Mouse (Mus musculus) heart, embryonic 13.5 days (tissue): ENCODE results near the gene Zswim3. TPM values are rescaled to one million over a fixed set of nuclear protein-coding genes. Genes with fewer than 3 reads are reported as not detected.
"Not testable (repeated sequence)": the region's sequence is repeated elsewhere in the genome, so short reads cannot be mapped to it uniquely, and the experiment has no call there.

Source experiments
- ATAC-seq: fragments of 200-750 bp; cut with Nextera tagmentation; 2 replicates; pipeline ENCODE4 v1.8.0; 2017; ENCODE audit warnings: moderate TSS enrichment; ENCODE audit not compliant: insufficient number of reproducible peaks, low FRiP score, low TSS enrichment; ENCODE audit errors: extremely low read depth
- H3K27ac ChIP-seq: fragments of 300-500 bp; sonication (generic); replicated peaks from 2 replicates; pipeline ENCODE4 v1.5.1; 2015; ENCODE audit warnings: moderate library complexity, mild to moderate bottlenecking, inconsistent platforms
- H3K27me3 ChIP-seq: fragments of 300-500 bp; sonication (generic); replicated peaks from 2 replicates; pipeline ENCODE4 v1.6.1; 2015; ENCODE audit warnings: mild to moderate bottlenecking, inconsistent platforms
- H3K36me3 ChIP-seq: fragments of 300-500 bp; sonication (generic); 2 replicates; pipeline ENCODE4 v1.6.1; 2015; ENCODE audit warnings: mild to moderate bottlenecking, inconsistent platforms
- H3K4me1 ChIP-seq: fragments of 300-500 bp; sonication (generic); 2 replicates; pipeline ENCODE4 v1.6.1; 2015; ENCODE audit warnings: inconsistent platforms
- H3K4me2 ChIP-seq: fragments of 300-500 bp; sonication (generic); 2 replicates; pipeline ENCODE4 v1.6.1; 2015; ENCODE audit warnings: inconsistent platforms, mild to moderate bottlenecking, moderate library complexity
- H3K4me3 ChIP-seq: fragments of 300-500 bp; sonication (generic); 2 replicates; pipeline ENCODE4 v1.5.1; 2015; ENCODE audit warnings: moderate library complexity, mild to moderate bottlenecking, inconsistent platforms
- H3K9ac ChIP-seq: fragments of 300-500 bp; sonication (generic); 2 replicates; pipeline ENCODE4 v1.6.1; 2015; ENCODE audit warnings: inconsistent platforms, mild to moderate bottlenecking, moderate library complexity
- H3K9me3 ChIP-seq: fragments of 300-500 bp; sonication (generic); 2 replicates; pipeline ENCODE4 v1.6.1; 2016; ENCODE audit warnings: inconsistent platforms
- WGBS: fragments of 180-500 bp; shearing (Covaris S2); methylation state at CpG from one replicate; pipeline ENCODE4 v1.1.7; 2015; ENCODE audit warnings: mixed read lengths; 5-methylcytosine and 5-hydroxymethylcytosine counted together
- polyA plus RNA-seq: library from polyadenylated mRNA; unstranded; fragments of >200 nt; fragmentation: Nextera tagmentation; extraction: Ambion mirVana; gene quantifications from 2 replicates; pipeline ENCODE4 v1.2.1, GENCODE M21; 2015

Zswim3 gene
- polyA plus RNA-seq, 1 experiment from 2014 or later, result 5.0 TPM

GRCm38 (mm10) chr2:164829090-164829489, 24.2 kb downstream of the Zswim3 start:
- Histone ChIP-seq H3K4me3 (no peak overlapping the region), H3K4me2 (no peak overlapping the region), H3K4me1 (peaks cover 19% of the 10 kb centered on the region), H3K27me3 (no peaks in the 10 kb centered on the region), H3K9me3 (no peaks in the 10 kb centered on the region), H3K36me3 (peaks cover 54% of the 10 kb centered on the region), H3K9ac (no peak overlapping the region), H3K27ac (no peak overlapping the region)
- no peak for ATAC-seq
- 92% methylated on average over 1 of the region's 1 CpGs for WGBS

GRCm38 (mm10) chr2:164831029-164831428, 26.1 kb downstream of the Zswim3 start:
- ATAC-seq, result no peak
- 0 out of 2 replicates have a peak overlapping the region, but pooled peaks have one; percentile 98 for H3K4me2 ChIP-seq
- no peaks in the 10 kb centered on the region for H3K27me3 ChIP-seq
- H3K9ac ChIP-seq, result peak overlapping the region; percentile 4
- H3K9me3 ChIP-seq, result no peaks in the 10 kb centered on the region
- H3K4me1 ChIP-seq, result peaks cover 31% of the 10 kb centered on the region
- no peak overlapping the region for H3K27ac ChIP-seq
- 84% methylated on average over 10 of the region's 10 CpGs for WGBS
- no peak overlapping the region for H3K4me3 ChIP-seq
- peaks cover 50% of the 10 kb centered on the region for H3K36me3 ChIP-seq

GRCm38 (mm10) chr2:164832032-164832747, 27.3 kb downstream of the Zswim3 start:
- ATAC-seq, result no peak
- H3K4me1 ChIP-seq, result peaks cover 31% of the 10 kb centered on the region
- H3K27ac ChIP-seq, result peak overlapping the region; percentile 99
- WGBS, result 54% methylated on average over 16 of the region's 16 CpGs
- no peaks in the 10 kb centered on the region for H3K9me3 ChIP-seq
- peaks cover 49% of the 10 kb centered on the region for H3K36me3 ChIP-seq
- peak overlapping the region; percentile 94 for H3K9ac ChIP-seq
- H3K4me2 ChIP-seq, result peak overlapping the region; percentile 98
- peak overlapping the region; percentile 81 for H3K4me3 ChIP-seq
- H3K27me3 ChIP-seq, result no peaks in the 10 kb centered on the region

GRCm38 (mm10) chr2:164832748-164833301, 27.9 kb downstream of the Zswim3 start, which contains the start of gene Ctsa:
TSS of gene Ctsa (plus strand) at chr2:164832873.
- peak within 1 kb of the TSS; percentile 98 for H3K4me2 ChIP-seq
- H3K9me3 ChIP-seq, result no peaks in the 10 kb centered on the region
- peaks cover 31% of the 10 kb centered on the region for H3K4me1 ChIP-seq
- WGBS, result under 1% methylated on average over 35 of the region's 35 CpGs
- peak within 1 kb of the TSS; percentile 99 for H3K27ac ChIP-seq
- H3K36me3 ChIP-seq, result peaks cover 49% of the 10 kb centered on the region
- no peaks in the 10 kb centered on the region for H3K27me3 ChIP-seq
- H3K4me3 ChIP-seq, result peak within 1 kb of the TSS; percentile 81
- ATAC-seq, result peak; percentile 52; the same call in 1 of the 2 replicates
- H3K9ac ChIP-seq, result peak within 1 kb of the TSS; percentile 94

GRCm38 (mm10) chr2:164833314-164833959, 28.5 kb downstream of the Zswim3 start, which contains the start of gene Neurl2:
TSS of gene Neurl2 (minus strand) at chr2:164833456.
- WGBS, result 0% methylated on average over 31 of the region's 31 CpGs
- H3K36me3 ChIP-seq, result peaks cover 49% of the 10 kb centered on the region
- peak within 1 kb of the TSS; percentile 98 for H3K4me2 ChIP-seq
- no peaks in the 10 kb centered on the region for H3K27me3 ChIP-seq
- peak within 1 kb of the TSS; percentile 99 for H3K27ac ChIP-seq
- H3K9ac ChIP-seq, result peak within 1 kb of the TSS; percentile 94
- peak within 1 kb of the TSS; percentile 81 for H3K4me3 ChIP-seq
- ATAC-seq, result peak; percentile 71
- peaks cover 31% of the 10 kb centered on the region for H3K4me1 ChIP-seq
- H3K9me3 ChIP-seq, result no peaks in the 10 kb centered on the region

- no peak for ATAC-seq
- no peaks in the 10 kb centered on the region for H3K27me3 ChIP-seq
- peak overlapping the region; percentile 81 for H3K4me3 ChIP-seq
- peak overlapping the region; percentile 99 for H3K27ac ChIP-seq
- no peaks in the 10 kb centered on the region for H3K9me3 ChIP-seq
- peak overlapping the region; percentile 98 for H3K4me2 ChIP-seq
- peak overlapping the region; percentile 94 for H3K9ac ChIP-seq
- H3K36me3 ChIP-seq, result peaks cover 49% of the 10 kb centered on the region
- WGBS, result 40% methylated on average over 8 of the region's 8 CpGs
- H3K4me1 ChIP-seq, result peaks cover 31% of the 10 kb centered on the region
Measured at GRCm38 (mm10) chr2:164834531-164834930, 29.6 kb downstream of the Zswim3 start.

GRCm38 (mm10) chr2:164835164-164835563, 30.3 kb downstream of the Zswim3 start:
- Histone ChIP-seq H3K4me3 (peak overlapping the region; percentile 81), H3K36me3 (peaks cover 51% of the 10 kb centered on the region)
- ATAC-seq, result no peak

GRCm38 (mm10) chr2:164845782-164846181, 40.9 kb downstream of the Zswim3 start:
- H3K4me1 ChIP-seq, result no peaks in the 10 kb centered on the region
- no peaks in the 10 kb centered on the region for H3K9me3 ChIP-seq
- H3K27ac ChIP-seq, result no peak overlapping the region
- no peak for ATAC-seq
- no peak overlapping the region for H3K4me3 ChIP-seq
- no peaks in the 10 kb centered on the region for H3K27me3 ChIP-seq
- H3K36me3 ChIP-seq, result peaks cover 4% of the 10 kb centered on the region; the same call in 1 of the 2 replicates
- H3K4me2 ChIP-seq, result no peak overlapping the region
- WGBS, result 50% methylated on average over 3 of the region's 3 CpGs
- no peak overlapping the region for H3K9ac ChIP-seq

More at GRCm38 (mm10) chr2:164835164-164835563, 30.3 kb downstream of the Zswim3 start:
- Histone ChIP-seq H3K4me1 (peaks cover 31% of the 10 kb centered on the region), H3K4me2 (peak overlapping the region; percentile 98), H3K27ac (no peak overlapping the region), H3K9me3 (no peaks in the 10 kb centered on the region), H3K27me3 (no peaks in the 10 kb centered on the region), H3K9ac (peak overlapping the region; percentile 94; the same call in 1 of the 2 replicates)
- WGBS, result 87% methylated on average over 4 of the region's 4 CpGs

GRCm38 (mm10) chr2:164850061-164850460, 45.2 kb downstream of the Zswim3 start:
- H3K27me3 ChIP-seq, result peaks cover 34% of the 10 kb centered on the region
- no peak overlapping the region for H3K27ac ChIP-seq
- 74% methylated on average over 8 of the region's 8 CpGs for WGBS

GRCm38 (mm10) chr2:164855572-164855971, 50.7 kb downstream of the Zswim3 start:
- 81% methylated on average over 5 of the region's 5 CpGs for WGBS
- 0 out of 2 replicates have a peak overlapping the region, but pooled peaks have one; percentile 97 for H3K4me2 ChIP-seq
- peaks cover 81% of the 10 kb centered on the region for H3K27me3 ChIP-seq
- H3K9me3 ChIP-seq, H3K36me3 ChIP-seq, H3K9ac ChIP-seq, ATAC-seq, H3K27ac ChIP-seq: not testable (repeated sequence)
- peak overlapping the region; percentile 64; the same call in 1 of the 2 replicates for H3K4me3 ChIP-seq
- peaks cover 19% of the 10 kb centered on the region for H3K4me1 ChIP-seq

More at GRCm38 (mm10) chr2:164850061-164850460, 45.2 kb downstream of the Zswim3 start:
- H3K9ac ChIP-seq, result no peak overlapping the region
- no peak overlapping the region for H3K4me2 ChIP-seq
- ATAC-seq, result no peak
- H3K4me1 ChIP-seq, result no peaks in the 10 kb centered on the region
- H3K9me3 ChIP-seq, result no peaks in the 10 kb centered on the region
- no peak overlapping the region for H3K4me3 ChIP-seq
- no peaks in the 10 kb centered on the region for H3K36me3 ChIP-seq
